Mouse (Mus musculus) liver, embryonic 14.5 days (tissue): ENCODE measurements at regions not wholly inside any gene's neighbourhood (a gene's known extent, or its start where the extent isn't known, plus 50 kb on each side); places are given as distances from the start of the nearest gene placed in this dataset.

Experiments
- ATAC-seq: fragments of 200-750 bp; cut with Nextera tagmentation; 2 replicates; pipeline ENCODE4 v1.8.0; 2017; ENCODE audit warnings: moderate number of reproducible peaks, mild to moderate bottlenecking, moderate library complexity; ENCODE audit not compliant: insufficient read depth
- DNase-seq, 3 experiments: peaks; one replicate each; pipeline ENCODE4 v3.0.0-alpha.2; 2012 to 2013; ENCODE audit warnings: low read depth in 3 of 3, low spot score in 3 of 3
- H3K27ac ChIP-seq: fragments of 300-500 bp; sonication (generic); 2 replicates; pipeline ENCODE4 v1.5.1; 2014; ENCODE audit warnings: moderate library complexity, mild to moderate bottlenecking, control low read depth, inconsistent platforms
- H3K27me3 ChIP-seq: fragments of 300-500 bp; sonication (generic); 2 replicates; pipeline ENCODE4 v1.6.1; 2014; ENCODE audit warnings: mild to moderate bottlenecking, low read length, moderate library complexity; ENCODE audit not compliant: control insufficient read depth, insufficient read depth
- H3K36me3 ChIP-seq: fragments of 300-500 bp; sonication (generic); replicated peaks from 2 replicates; pipeline ENCODE4 v1.6.1; 2014; ENCODE audit warnings: low read depth; ENCODE audit not compliant: control insufficient read depth, insufficient read depth
- H3K4me1 ChIP-seq, 2 experiments: fragments of 200-500 bp in 1 of 2; fragments of 300-500 bp in 1 of 2; sonication (generic) in 1 of 2; replicated peaks; 2 replicates each; pipeline ENCODE4 v1.6.1; 2012 to 2014; ENCODE audit warnings: antibody characterized with exemption in 1 of 2, inconsistent platforms in 1 of 2, low read length in 1 of 2; ENCODE audit not compliant: control insufficient read depth in 2 of 2, insufficient read depth in 2 of 2
- H3K4me2 ChIP-seq: fragments of 300-500 bp; sonication (generic); 2 replicates; pipeline ENCODE4 v1.6.1; 2014; ENCODE audit warnings: low read depth, mild to moderate bottlenecking, control low read depth, moderate library complexity
- H3K4me3 ChIP-seq, 2 experiments: fragments of 200-500 bp in 1 of 2; fragments of 300-500 bp in 1 of 2; sonication (generic) in 1 of 2; 2 replicates each; pipeline ENCODE4 v1.5.1; 2012 to 2014; ENCODE audit warnings: low read depth in 2 of 2, low read length in 2 of 2, mild to moderate bottlenecking in 2 of 2, control low read depth in 1 of 2, inconsistent platforms in 1 of 2, moderate library complexity in 1 of 2; ENCODE audit not compliant: insufficient read depth in 1 of 2
- H3K9ac ChIP-seq: fragments of 300-500 bp; sonication (generic); replicated peaks from 2 replicates; pipeline ENCODE4 v1.6.1; 2014; ENCODE audit warnings: mild to moderate bottlenecking, control low read depth, moderate library complexity
- H3K9me3 ChIP-seq: fragments of 300-500 bp; sonication (generic); 2 replicates; pipeline ENCODE4 v1.6.1; 2016; ENCODE audit warnings: low read length, mixed read lengths; ENCODE audit not compliant: control insufficient read depth
- CTCF ChIP-seq: IDR thresholded peaks from 2 replicates; pipeline ENCODE4 v1.5.1; 2016; ENCODE audit warnings: antibody characterized with exemption, low read depth, control low read depth
- EP300 ChIP-seq: IDR thresholded peaks from 2 replicates; pipeline ENCODE4 v1.6.1; 2016; ENCODE audit warnings: antibody characterized with exemption, low read depth
- WGBS: fragments of 180-500 bp; shearing (Covaris S2); extraction: QIAGEN DNeasy Blood & Tissue Kit; methylation state at CpG from one replicate; pipeline ENCODE4 v1.1.7; 2014; ENCODE audit not compliant: insufficient replicate concordance; 5-methylcytosine and 5-hydroxymethylcytosine counted together

DNA sequence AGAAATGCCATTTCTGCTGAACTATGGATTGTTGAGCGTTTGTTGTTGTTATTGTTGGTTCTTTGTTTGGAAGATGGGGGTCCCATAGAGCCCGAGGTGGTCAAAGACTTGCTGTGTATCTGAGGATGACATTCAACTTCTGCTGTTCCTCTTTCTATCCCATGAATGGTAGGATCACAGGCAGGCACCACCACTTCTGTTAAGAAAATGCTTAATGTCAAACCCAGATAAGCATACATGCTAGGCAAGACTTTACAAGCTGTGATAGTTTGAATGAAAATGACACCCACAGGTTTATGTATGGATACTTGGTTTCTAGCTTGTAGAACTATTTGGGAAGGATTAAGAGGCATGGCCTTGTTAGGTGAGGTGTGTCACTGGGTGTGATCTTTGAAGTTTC lies 330.2 kb upstream of the Trib2 start:
- TF ChIP-seq CTCF (no peak), EP300 (no peak)
- Histone ChIP-seq H3K4me2 (no peak overlapping the region), H3K4me1 (no peaks in the 10 kb centered on the region), H3K9ac (no peak overlapping the region), H3K9me3 (no peaks in the 10 kb centered on the region), H3K4me3 (no peak overlapping the region), H3K27ac (no peak overlapping the region), H3K27me3 (no peaks in the 10 kb centered on the region), H3K36me3 (no peaks in the 10 kb centered on the region)
- ATAC-seq = no peak
- no peak for DNase-seq
- 33% methylated on average over 2 of the region's 2 CpGs for WGBS

DNA sequence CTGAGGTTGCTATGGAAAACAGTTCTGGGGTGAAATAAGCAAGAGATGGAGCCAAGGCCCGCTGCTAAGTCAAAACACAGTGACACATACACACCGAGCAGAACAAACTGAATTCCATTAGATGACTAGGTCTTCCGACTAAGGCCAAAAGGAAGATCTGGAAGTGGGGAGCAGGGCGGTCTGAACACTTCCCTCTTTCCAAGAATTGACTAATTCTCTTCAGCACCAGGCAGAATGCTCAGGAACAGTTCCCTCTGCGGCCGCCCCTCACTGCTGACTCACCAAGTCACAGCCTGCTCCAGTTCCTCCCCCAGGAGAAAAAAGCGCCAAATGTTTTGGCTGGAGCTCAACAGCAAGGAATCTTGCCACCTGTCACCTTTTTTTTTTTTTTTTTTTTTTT lies 328.9 kb upstream of the Trib2 start:
- TF ChIP-seq EP300 (no peak), CTCF (no peak)
- Histone ChIP-seq H3K9ac (no peak overlapping the region), H3K9me3 (no peaks in the 10 kb centered on the region), H3K4me3 (no peak overlapping the region), H3K4me1 (no peaks in the 10 kb centered on the region), H3K36me3 (no peaks in the 10 kb centered on the region), H3K27ac (no peak overlapping the region), H3K4me2 (no peak overlapping the region), H3K27me3 (no peaks in the 10 kb centered on the region)
- ATAC-seq (no peak), DNase-seq (no peak)
- WGBS = 49% methylated on average over 7 of the region's 7 CpGs

DNA sequence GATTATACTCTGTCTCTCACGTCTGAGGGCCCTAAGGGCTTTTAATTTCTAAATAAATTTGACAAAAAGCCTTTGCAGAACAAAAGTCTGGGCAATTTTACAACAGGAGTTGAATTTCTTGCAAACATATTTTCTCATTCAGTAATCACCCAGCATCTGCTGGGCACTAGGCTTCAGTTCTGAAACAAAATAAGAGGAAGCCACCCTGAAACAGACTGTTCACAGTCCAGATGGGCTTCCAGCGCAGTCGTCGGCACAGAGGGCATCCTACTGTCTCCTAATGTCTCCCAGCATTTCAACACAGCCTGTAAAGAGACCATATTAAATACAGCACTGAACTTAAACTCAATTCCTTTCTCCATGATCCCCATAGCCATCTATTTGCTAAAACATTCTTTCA lies 324.5 kb upstream of the Trib2 start:
- no peak for ATAC-seq
- Histone ChIP-seq H3K4me2 (no peak overlapping the region), H3K27me3 (no peaks in the 10 kb centered on the region), H3K4me3 (no peak overlapping the region), H3K36me3 (no peaks in the 10 kb centered on the region), H3K27ac (no peak overlapping the region), H3K4me1 (peaks cover 0 to 12% of the 10 kb centered on the region in 2 experiments; a peak in 2 of 4 replicates), H3K9ac (no peak overlapping the region), H3K9me3 (no peaks in the 10 kb centered on the region)
- WGBS = 56% methylated on average over 4 of the region's 4 CpGs
- TF ChIP-seq CTCF = no peak
- TF ChIP-seq EP300 = no peak
- no peak for DNase-seq

DNA sequence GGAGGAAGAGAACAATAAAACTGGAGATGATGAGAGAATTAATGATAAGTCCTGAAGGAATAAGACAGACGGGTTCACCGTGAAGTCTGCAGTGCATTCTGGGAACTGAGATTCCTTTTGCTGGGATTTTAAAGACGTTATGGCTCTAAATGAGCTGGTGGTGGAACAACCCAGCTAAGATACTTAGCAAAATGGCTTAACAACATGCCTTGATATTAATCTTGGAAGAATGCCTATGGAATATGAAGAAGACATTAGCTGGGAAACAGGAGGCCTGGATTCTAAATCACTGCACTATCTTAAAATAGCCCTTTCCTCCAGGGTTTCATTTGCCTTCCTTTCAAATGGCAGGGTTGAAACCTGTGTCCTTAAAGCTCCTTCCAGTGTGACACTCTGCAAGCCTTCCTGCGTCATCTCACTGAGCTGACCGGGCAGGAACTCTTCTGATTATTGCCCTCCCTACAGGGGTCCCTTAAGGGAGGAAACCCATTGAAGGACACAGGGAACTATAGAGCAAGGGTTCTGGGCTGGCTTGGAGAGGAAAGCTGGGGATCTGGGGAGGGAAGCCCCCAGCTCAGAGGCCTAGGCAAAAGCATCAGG lies 323.9 kb upstream of the Trib2 start:
- TF ChIP-seq EP300 (no peak), CTCF (no peak)
- ATAC-seq (no peak), DNase-seq (no peak)
- Histone ChIP-seq H3K27me3 (no peaks in the 10 kb centered on the region), H3K4me2 (no peak overlapping the region), H3K9ac (no peak overlapping the region), H3K4me3 (no peak overlapping the region), H3K36me3 (no peaks in the 10 kb centered on the region), H3K9me3 (no peaks in the 10 kb centered on the region), H3K4me1 (peaks cover 0 to 15% of the 10 kb centered on the region in 2 experiments; a peak in 2 of 4 replicates), H3K27ac (no peak overlapping the region)
- WGBS = 69% methylated on average over 5 of the region's 5 CpGs

DNA sequence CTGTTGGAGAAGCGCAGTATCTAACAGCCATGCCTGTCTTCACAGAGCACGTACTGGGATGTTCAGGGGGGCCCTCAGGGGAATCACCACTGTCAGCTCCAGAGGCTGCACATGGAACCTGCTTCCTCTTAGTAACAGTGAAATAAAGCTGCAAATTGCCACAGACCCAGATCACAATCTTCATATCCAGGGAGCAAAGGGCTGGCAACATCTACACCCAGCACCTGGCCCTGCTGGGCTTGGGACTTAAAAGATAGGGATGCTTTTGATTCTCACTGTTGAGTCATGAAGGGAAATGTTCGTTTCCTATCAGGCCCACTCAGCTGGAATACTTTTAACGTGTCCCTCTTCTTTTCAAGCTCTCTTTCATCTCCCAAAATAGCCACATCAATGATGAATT lies 322.4 kb upstream of the Trib2 start:
- H3K27ac ChIP-seq = no peak overlapping the region
- no peak for DNase-seq
- no peak overlapping the region for H3K4me2 ChIP-seq
- H3K9me3 ChIP-seq = no peaks in the 10 kb centered on the region
- no peaks in the 10 kb centered on the region for H3K27me3 ChIP-seq
- TF ChIP-seq CTCF = no peak
- TF ChIP-seq EP300 = peak; percentile 58
- ATAC-seq = peak; percentile 28; the same call in 1 of the 2 replicates
- H3K4me1 ChIP-seq = peaks cover 0 to 17% of the 10 kb centered on the region in 2 experiments; a peak in 2 of 4 replicates
- H3K9ac ChIP-seq = no peak overlapping the region
- no peaks in the 10 kb centered on the region for H3K36me3 ChIP-seq
- WGBS = 20% methylated on average over 4 of the region's 4 CpGs
- H3K4me3 ChIP-seq = no peak overlapping the region
